Mouse (Mus musculus): Measurements from ENCODE around the gene Sh3d21. TPM values are rescaled to one million over a fixed set of nuclear protein-coding genes. Genes with fewer than 3 reads are reported as not detected.

Sh3d21 gene
- polyA plus RNA-seq, 1 experiment from 2014 or later: 2.1 TPM

- ATAC-seq (ENCODE audit: low FRiP score, low read depth): no peak
- Histone ChIP-seq H3K4me3 (no peak overlapping the region), H3K4me2 (replicated peaks) (no peak overlapping the region), H3K4me1 (peaks cover 24% of the 10 kb centered on the region), H3K27ac (no peak overlapping the region), H3K36me3 (peaks cover 6% of the 10 kb centered on the region), H3K27me3 (replicated peaks) (no peaks in the 10 kb centered on the region), H3K9ac (no peak overlapping the region), H3K9me3 (no peaks in the 10 kb centered on the region)
- WGBS: 83% methylated on average over 9 of the region's 9 CpGs
Measured at GRCm38 (mm10) chr4:126115411-126115810, 47.9 kb downstream of the Sh3d21 start.

DNA sequence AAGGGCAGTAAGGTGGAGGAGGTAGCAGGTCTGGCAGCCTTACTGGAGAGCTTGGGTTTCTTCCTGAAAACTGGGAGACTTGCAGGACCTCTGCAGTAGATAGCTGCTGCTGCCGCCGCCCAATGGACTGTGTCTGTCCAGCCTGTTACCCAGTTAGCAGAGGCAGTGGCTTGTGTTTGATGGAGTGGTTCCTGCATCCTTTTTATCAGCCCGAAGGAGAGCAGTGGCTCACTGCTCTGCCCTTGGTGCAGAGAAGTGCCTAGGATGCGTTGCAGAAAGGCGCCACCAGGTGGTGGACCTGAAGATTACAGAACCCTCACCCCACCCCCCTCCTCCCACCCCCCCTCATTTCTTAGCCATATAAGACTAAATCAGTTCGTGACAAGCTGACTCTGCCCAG is 49.3 kb downstream of the Sh3d21 start:
- Histone ChIP-seq H3K4me1 (peaks cover 36% of the 10 kb centered on the region), H3K4me2 (replicated peaks) (no peak overlapping the region), H3K27ac (no peak overlapping the region), H3K9ac (no peak overlapping the region), H3K27me3 (replicated peaks) (no peaks in the 10 kb centered on the region), H3K36me3 (peaks cover 6% of the 10 kb centered on the region), H3K9me3 (no peaks in the 10 kb centered on the region), H3K4me3 (no peak overlapping the region)
- no peak for ATAC-seq (ENCODE audit: low FRiP score, low read depth)
- WGBS: 10% methylated on average over 6 of the region's 6 CpGs

- WGBS: 78% methylated on average over 4 of the region's 4 CpGs
- Histone ChIP-seq H3K4me3 (no peak overlapping the region), H3K27me3 (replicated peaks) (no peaks in the 10 kb centered on the region), H3K4me2 (replicated peaks) (no peak overlapping the region), H3K4me1 (peaks cover 40% of the 10 kb centered on the region), H3K27ac (no peak overlapping the region), H3K9ac (no peak overlapping the region), H3K9me3 (no peaks in the 10 kb centered on the region), H3K36me3 (peaks cover 6% of the 10 kb centered on the region)
- no peak for ATAC-seq (ENCODE audit: low FRiP score, low read depth)
Measured at GRCm38 (mm10) chr4:126113243-126113642, 50.0 kb downstream of the Sh3d21 start.

GRCm38 (mm10) chr4:126111153-126111549 is 52.1 kb downstream of the Sh3d21 start:
- no peaks in the 10 kb centered on the region for H3K36me3 ChIP-seq
- peak overlapping the region; percentile 50 for H3K27ac ChIP-seq
- ATAC-seq (ENCODE audit: low FRiP score, low read depth): no peak
- no peaks in the 10 kb centered on the region for H3K27me3 ChIP-seq (replicated peaks)
- H3K9ac ChIP-seq: peak overlapping the region; percentile 33; the same call in 1 of the 2 replicates
- peak overlapping the region; percentile 36 for H3K4me2 ChIP-seq (replicated peaks)
- H3K9me3 ChIP-seq: no peaks in the 10 kb centered on the region
- no peak overlapping the region for H3K4me3 ChIP-seq
- 25% methylated on average over 7 of the region's 7 CpGs for WGBS
- peaks cover 48% of the 10 kb centered on the region for H3K4me1 ChIP-seq

- Histone ChIP-seq H3K27ac (peak overlapping the region; percentile 50), H3K4me3 (no peak overlapping the region), H3K9me3 (no peaks in the 10 kb centered on the region), H3K4me1 (peaks cover 46% of the 10 kb centered on the region), H3K36me3 (no peaks in the 10 kb centered on the region), H3K27me3 (replicated peaks) (no peaks in the 10 kb centered on the region), H3K4me2 (replicated peaks) (peak overlapping the region; percentile 36), H3K9ac (peak overlapping the region; percentile 33; the same call in 1 of the 2 replicates)
- ATAC-seq (ENCODE audit: low FRiP score, low read depth): peak; percentile 25; the same call in 1 of the 2 replicates
- WGBS: 15% methylated on average over 12 of the region's 12 CpGs
Measured at GRCm38 (mm10) chr4:126110374-126111152, 52.7 kb downstream of the Sh3d21 start.

- Histone ChIP-seq H3K36me3 (no peaks in the 10 kb centered on the region), H3K4me3 (no peak overlapping the region), H3K27me3 (replicated peaks) (no peaks in the 10 kb centered on the region), H3K4me2 (replicated peaks) (peak overlapping the region; percentile 36; the same call in 1 of the 2 replicates), H3K9ac (0 out of 2 replicates have a peak overlapping the region, but pooled peaks have one; percentile 33), H3K4me1 (peaks cover 53% of the 10 kb centered on the region), H3K27ac (0 out of 2 replicates have a peak overlapping the region, but pooled peaks have one; percentile 50), H3K9me3 (no peaks in the 10 kb centered on the region)
- ATAC-seq (ENCODE audit: low FRiP score, low read depth): no peak
- 77% methylated on average over 10 of the region's 10 CpGs for WGBS
Measured at GRCm38 (mm10) chr4:126109613-126110373, 53.5 kb downstream of the Sh3d21 start.

- H3K9me3 ChIP-seq: no peaks in the 10 kb centered on the region
- ATAC-seq (ENCODE audit: low FRiP score, low read depth): no peak
- H3K9ac ChIP-seq: 0 out of 2 replicates have a peak overlapping the region, but pooled peaks have one; percentile 6
- no peak overlapping the region for H3K27ac ChIP-seq
- no peak overlapping the region for H3K4me3 ChIP-seq
- no peak overlapping the region for H3K4me2 ChIP-seq (replicated peaks)
- no peaks in the 10 kb centered on the region for H3K27me3 ChIP-seq (replicated peaks)
- H3K36me3 ChIP-seq: no peaks in the 10 kb centered on the region
- WGBS: 67% methylated on average over 8 of the region's 8 CpGs
- peaks cover 53% of the 10 kb centered on the region for H3K4me1 ChIP-seq
Measured at GRCm38 (mm10) chr4:126108061-126108740, 55.1 kb downstream of the Sh3d21 start.

GRCm38 (mm10) chr4:126105131-126105783 is 58.0 kb downstream of the Sh3d21 start:
- H3K27me3 ChIP-seq (replicated peaks): no peaks in the 10 kb centered on the region
- peaks cover 52% of the 10 kb centered on the region for H3K4me1 ChIP-seq
- H3K4me2 ChIP-seq (replicated peaks): peak overlapping the region; percentile 96
- peak overlapping the region; percentile 90; the same call in 1 of the 2 replicates for H3K9ac ChIP-seq
- no peak overlapping the region for H3K27ac ChIP-seq
- H3K4me3 ChIP-seq: no peak overlapping the region
- 55% methylated on average over 7 of the region's 7 CpGs for WGBS
- no peaks in the 10 kb centered on the region for H3K9me3 ChIP-seq
- no peak for ATAC-seq (ENCODE audit: low FRiP score, low read depth)
- no peaks in the 10 kb centered on the region for H3K36me3 ChIP-seq

GRCm38 (mm10) chr4:126104261-126105075 is 58.8 kb downstream of the Sh3d21 start:
- Histone ChIP-seq H3K27ac (no peak overlapping the region), H3K4me1 (peaks cover 46% of the 10 kb centered on the region), H3K9ac (peak overlapping the region; percentile 90), H3K27me3 (replicated peaks) (no peaks in the 10 kb centered on the region), H3K36me3 (no peaks in the 10 kb centered on the region; the same call in 1 of the 2 replicates), H3K9me3 (no peaks in the 10 kb centered on the region), H3K4me2 (replicated peaks) (peak overlapping the region; percentile 96), H3K4me3 (peak overlapping the region; percentile 95)
- ATAC-seq (ENCODE audit: low FRiP score, low read depth): peak; percentile 34
- WGBS: 2% methylated on average over 34 of the region's 34 CpGs

GRCm38 (mm10) chr4:126103590-126104068 is 59.7 kb downstream of the Sh3d21 start, which contains the start of gene Stk40:
TSS of gene Stk40 (plus strand) at chr4:126103957.
- H3K4me3 ChIP-seq: peak within 1 kb of the TSS; percentile 95
- H3K27me3 ChIP-seq (replicated peaks): no peaks in the 10 kb centered on the region
- peaks cover 2% of the 10 kb centered on the region; the same call in 1 of the 2 replicates for H3K36me3 ChIP-seq
- peak within 1 kb of the TSS; percentile 90 for H3K9ac ChIP-seq
- H3K27ac ChIP-seq: peak within 1 kb of the TSS; percentile 62
- H3K9me3 ChIP-seq: no peaks in the 10 kb centered on the region
- H3K4me1 ChIP-seq: peaks cover 40% of the 10 kb centered on the region
- WGBS: under 1% methylated on average over 28 of the region's 34 CpGs
- ATAC-seq (ENCODE audit: low FRiP score, low read depth): peak; percentile 97
- peak within 1 kb of the TSS; percentile 96 for H3K4me2 ChIP-seq (replicated peaks)
